Mouse (Mus musculus) G1E (cell line): ENCODE data around the gene Fancc.

ENCODE experiments used
- CTCF ChIP-seq: IDR thresholded peaks from 2 replicates; pipeline ENCODE4 v1.5.1; 2012; ENCODE audit warnings: low read depth, low read length, inconsistent platforms, mixed read lengths
- GATA1 ChIP-seq: IDR thresholded peaks from 2 replicates; pipeline ENCODE4 v1.6.1; 2012; ENCODE audit warnings: borderline replicate concordance, low read length, inconsistent platforms, mixed read lengths
- GATA2 ChIP-seq: IDR thresholded peaks from 2 replicates; pipeline ENCODE4 v1.6.1; 2012; ENCODE audit warnings: low read depth, low read length, inconsistent platforms, borderline replicate concordance
- POLR2AphosphoS5 ChIP-seq: IDR thresholded peaks from 2 replicates; pipeline ENCODE4 v1.6.1; 2012; ENCODE audit warnings: low read depth, low read length, inconsistent platforms; ENCODE audit not compliant: insufficient replicate concordance
- TAL1 ChIP-seq: conservative IDR thresholded peaks from 2 replicates; pipeline ENCODE4 v1.6.1; 2012; ENCODE audit warnings: low read depth, low read length, inconsistent platforms, mixed read lengths

GRCm38 (mm10) chr13:63361755-63362154 is 135.3 kb downstream of the Fancc start:
- TF ChIP-seq CTCF (no peak), GATA1 (no peak), TAL1 (no peak), POLR2AphosphoS5 (no peak), GATA2 (no peak)
